Mouse (Mus musculus) layer of hippocampus, adult 11-12 months (tissue): ENCODE results near the gene Gmds.
A peak's percentile ranks its signal among the peaks of the same experiment; 100 is the strongest.

Source experiments
- DNase-seq: peaks from one replicate; pipeline ENCODE4 v3.0.0; 2022; ENCODE audit warnings: low spot score

Gene Gmds

DNA sequence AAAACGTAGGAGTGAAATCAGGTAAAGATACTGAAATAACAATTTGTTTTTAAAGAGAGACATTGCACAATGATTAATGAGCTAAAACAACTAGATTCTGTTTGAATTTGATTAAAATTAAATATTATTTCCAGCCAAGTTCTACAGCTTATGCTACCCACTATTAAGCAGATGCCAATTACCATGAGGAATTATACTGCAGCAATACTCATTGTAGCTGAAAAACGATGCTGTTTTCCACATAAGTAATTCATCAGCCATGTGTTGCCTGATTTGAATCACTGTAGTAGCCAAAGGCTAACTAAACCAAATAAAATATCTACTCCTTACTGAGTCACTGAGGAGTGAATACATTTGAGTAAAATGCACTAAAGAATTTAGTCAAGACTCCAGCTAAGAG is 180.3 kb downstream of the Gmds start:
- no peak for DNase-seq

DNA sequence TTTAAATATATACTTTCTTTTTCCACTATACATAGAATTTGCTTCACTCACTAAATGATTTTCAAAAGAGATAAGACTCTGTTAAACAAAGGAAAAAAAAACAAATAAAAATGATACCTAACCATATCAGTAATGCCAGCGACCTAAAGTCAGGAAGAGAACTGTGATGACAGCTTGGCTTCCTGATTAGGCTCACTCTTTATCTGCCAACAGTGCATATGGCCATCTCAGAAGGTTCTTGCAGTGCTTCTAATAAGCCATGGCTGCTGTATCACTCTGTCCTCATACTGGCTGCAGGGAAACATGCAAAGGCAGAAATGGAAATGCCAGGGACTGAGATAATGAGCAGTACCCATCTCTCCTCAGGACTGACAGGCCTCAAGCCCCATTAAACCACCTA is 192.6 kb downstream of the Gmds start:
- no peak for DNase-seq

DNA sequence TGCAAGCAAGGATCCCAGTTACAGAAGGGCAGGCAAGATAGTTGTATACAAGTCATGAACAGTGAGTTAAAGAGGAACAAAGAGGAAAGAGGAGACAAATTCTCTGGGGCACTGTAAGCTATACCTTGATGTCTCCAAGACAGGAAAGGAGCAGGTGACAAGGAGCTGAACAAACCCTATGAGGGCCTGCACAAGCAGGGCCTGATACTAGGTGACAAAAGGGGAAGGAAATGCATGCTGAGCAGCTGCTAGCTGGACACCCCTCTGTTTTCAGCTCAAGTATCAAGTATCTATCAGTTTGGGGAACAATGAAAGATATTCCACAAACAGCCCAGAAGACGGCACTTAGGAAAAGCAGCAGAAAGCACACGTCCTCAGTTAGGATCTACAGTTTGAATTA is 193.4 kb downstream of the Gmds start:
- no peak for DNase-seq

DNA sequence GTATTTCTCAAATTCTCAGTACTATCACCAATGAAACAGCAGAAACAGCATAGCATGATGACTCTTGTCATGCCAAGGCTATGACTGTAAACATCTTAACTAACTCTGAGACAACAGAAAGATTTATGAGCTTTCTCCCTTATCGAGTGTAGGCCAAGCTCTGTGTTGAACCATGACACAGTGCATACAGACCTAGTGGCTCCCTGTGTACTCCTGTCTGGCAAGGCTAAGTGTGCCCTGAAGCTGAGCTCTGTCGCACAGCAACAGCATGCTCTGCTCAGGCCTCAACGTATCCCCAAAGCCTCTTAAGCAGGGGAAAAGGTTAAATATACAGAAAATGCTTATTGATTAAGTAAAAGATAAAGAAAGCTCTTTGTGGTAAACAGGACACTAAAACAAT is 194.9 kb downstream of the Gmds start:
- DNase-seq: no peak

DNA sequence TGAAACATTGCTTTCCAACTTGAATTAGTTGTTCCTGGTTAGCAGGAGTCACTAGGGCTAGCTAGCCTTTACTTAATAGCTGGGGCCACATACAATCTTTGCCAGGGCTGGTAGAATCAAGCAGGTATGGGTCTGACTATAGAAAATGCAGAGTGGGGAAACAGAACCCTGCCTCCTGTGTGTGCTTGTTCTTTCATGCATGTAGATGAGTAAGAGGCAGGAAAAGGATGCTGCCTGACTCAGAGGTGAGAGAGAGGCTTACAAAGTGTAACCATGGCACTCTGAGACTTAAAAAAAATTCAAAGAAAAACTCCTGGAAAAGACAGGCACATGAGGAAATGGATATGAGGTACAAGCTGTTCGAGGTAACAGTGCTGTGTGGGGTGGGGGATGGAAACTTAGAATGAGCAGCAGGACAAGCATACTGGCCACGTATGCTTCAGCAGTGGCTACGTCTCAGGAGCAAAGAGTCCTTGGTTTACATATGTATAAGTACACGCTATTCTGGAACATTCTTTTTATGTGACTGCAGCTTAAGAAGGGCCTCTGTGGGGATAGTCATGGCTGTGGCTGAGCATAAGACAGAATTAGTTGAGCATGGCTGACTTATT is 203.8 kb downstream of the Gmds start:
- DNase-seq: no peak

DNA sequence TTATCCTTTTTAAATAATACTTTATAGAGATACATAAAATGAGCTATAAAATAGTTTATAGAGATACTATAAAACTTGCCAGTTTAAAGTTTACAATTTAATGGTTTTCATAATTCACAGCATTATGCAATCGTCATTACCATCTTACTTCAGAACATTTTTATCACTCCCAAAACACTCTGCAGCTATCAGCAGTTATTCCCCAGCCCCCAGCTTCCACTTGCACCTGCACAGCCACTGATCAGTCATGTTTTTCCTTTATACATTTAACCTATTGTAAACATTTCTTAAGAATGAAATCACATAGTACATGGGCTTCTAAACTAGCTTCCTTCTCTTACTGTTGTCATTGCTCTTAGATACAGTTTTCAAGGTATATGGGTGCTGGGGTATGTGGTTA is 208.6 kb downstream of the Gmds start:
- DNase-seq: no peak

DNA sequence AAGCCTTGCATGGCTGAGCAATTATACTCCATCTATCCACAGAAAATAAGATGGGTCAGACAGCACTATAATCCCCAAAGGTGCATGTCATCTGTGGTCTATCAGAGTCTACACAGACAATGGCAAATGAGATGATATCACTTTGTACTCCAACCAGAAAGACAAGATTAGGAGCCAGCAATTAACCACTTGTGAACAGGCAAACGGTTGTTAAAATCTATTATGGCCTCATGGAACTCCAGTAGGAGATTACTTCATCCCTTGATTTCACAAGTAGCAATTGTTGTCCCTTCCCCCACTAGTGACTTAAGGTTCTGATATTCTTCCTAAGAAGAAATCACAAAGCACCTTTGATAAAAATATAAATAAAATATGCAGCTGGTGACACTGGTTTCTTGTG is 220.2 kb downstream of the Gmds start:
- DNase-seq: no peak

DNA sequence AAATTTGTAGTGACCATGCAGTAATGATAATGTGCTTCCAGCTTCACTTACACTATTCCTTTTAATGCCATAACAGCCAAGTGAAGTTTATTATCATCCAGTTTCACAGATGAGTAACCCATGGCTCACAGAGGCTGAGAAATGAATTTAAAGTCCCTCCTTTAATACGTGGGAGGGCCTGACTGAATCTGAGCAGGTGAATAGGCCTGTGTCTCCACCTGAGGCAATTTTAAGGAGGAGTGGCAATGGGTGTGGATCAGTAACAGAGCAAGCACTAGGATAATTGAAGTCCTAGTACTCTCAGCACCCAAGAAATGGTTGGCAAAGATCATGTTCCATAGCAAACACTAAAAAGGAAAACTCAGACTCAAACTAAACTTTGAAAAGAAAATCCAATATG is 223.1 kb downstream of the Gmds start:
- DNase-seq: no peak

DNA sequence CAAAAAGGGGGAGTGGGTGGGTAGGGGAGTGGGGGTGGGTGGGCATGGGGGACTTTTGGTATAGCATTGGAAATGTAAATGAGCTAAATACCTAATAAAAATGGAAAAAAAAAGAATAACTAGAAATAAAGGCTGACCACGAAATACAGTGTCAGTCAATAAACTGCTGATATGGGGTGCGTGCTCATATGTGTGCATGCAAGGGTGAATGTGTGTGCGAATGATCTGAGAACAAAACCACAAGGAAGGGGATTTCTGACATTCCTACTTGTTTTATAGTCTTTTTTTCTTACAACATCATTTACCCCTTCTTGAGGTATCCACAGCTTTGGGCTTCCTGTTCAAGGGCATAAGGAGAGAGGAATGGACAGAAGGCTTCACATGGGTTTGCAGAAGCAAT is 224.7 kb downstream of the Gmds start:
- no peak for DNase-seq

DNA sequence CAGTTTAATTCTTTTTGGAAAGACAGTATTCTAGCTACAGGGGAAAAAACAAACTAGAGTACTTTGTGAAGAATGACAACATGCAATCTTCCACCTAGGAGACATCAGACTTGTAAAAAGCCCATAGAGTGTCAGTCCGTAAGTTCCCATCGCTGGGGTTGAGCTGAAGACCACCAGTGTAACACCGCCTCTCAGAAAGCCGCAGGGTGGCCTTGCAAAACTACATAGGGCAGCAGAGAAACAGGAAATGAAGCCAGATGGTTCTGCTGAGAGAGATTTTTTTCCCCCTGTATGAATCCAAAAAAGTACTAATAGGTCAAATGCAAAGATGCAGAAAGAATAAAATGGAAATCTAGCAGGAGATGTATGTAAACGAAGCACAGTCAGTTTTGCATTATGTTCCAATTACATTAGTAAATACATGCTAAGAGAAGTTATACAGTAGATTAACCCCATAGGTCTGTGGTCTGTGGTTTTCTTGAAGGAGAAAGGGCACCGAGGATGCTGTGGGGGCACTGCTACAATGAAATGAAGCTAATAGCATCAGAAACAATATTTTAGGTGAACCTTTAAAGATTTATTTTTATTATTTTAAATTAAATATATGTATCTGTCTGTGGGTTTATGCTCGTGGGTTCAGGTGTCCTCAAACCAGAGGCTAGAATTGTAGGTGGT is 250.1 kb downstream of the Gmds start:
- DNase-seq: no peak

DNA sequence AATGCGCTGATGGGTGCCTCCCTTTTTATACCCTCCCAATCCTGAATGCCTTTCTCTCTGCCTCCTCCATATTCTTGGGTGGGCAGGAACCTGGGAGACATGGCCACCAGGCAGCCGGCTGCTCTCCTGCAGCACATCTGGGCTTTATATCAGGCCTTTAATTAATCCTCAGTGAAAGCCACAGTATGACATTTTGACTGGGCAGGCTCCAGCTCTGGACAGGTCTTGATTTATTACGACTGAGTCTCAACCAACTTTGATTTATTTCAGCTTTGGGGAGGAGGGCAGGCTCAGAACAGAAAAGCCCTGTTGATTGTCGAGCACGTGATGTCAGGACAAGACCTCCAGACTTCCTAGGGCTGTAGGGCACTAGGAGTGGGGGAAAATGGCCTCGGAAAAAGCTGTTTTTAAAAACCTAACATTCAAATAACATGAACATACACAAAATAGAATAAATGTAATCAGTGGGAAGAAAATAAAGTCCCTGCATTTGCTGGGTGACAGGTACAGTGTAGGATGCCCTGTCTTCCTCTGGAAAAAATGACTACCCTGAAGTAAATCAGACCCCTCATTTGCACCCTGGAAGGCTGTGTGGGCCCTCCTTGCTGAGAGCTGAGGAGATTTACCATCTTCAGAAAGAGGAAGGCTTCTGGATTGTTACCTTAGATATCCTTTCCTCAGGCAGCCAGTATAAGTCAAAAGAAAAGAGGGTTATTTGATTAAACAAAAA is 257.9 kb downstream of the Gmds start:
- DNase-seq: no peak

DNA sequence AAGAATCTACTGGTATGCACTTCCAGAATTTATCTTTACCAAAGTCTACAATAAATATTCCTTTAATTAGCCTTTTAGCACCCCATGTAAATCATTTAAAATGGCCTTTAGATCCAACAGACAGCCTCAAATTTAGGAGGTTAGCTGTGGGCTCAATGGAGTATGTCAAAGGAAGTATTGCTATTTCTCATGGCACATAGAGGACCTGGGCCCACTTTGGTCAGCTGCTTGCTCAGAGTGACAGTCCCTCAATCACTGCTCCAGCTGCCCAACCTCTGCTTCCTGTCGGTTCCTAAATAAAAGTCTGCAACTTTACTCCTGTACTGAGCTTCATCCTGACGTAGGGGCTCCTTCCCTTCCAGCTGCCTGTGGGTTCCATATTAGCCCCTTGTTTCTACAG is 264.9 kb downstream of the Gmds start:
- DNase-seq: no peak

DNA sequence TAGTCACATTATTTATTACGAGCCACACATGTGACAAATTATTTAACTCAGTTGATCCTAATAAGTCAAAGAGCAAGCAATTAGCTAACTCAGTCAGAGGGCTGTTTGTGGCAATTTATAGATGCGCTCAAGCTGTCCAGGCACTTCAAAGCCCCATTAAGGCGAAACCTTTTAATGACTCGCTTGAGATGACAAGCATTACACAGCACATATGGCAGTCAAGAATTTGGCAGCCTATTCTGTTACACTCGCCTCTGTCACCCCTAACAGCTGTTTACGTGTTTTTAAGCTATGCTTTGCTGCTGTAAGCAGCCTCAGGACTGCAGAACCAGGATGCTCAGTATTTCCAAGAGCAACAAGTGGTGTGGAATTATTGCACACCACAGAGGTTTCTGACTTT is 283.2 kb downstream of the Gmds start:
- DNase-seq: peak; percentile 9

DNA sequence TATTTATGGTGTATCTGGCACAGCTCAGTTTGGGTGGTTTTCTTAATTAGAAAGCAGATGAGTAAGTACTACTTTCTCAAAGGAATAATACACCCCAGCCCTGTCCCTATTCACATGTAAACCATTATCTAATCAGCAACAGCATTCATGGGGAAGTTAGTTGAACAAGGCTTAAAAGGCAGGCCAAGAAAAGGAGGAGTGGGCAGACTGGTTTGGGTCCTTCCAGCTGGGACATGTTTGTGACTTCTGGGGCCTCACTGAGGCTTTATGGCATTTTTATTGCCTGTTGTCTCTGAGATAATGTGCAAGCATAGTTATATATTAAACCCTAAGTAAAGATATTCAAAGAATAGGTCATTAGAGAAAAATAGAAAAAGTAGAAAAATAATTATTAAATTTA is 285.0 kb downstream of the Gmds start:
- no peak for DNase-seq

DNA sequence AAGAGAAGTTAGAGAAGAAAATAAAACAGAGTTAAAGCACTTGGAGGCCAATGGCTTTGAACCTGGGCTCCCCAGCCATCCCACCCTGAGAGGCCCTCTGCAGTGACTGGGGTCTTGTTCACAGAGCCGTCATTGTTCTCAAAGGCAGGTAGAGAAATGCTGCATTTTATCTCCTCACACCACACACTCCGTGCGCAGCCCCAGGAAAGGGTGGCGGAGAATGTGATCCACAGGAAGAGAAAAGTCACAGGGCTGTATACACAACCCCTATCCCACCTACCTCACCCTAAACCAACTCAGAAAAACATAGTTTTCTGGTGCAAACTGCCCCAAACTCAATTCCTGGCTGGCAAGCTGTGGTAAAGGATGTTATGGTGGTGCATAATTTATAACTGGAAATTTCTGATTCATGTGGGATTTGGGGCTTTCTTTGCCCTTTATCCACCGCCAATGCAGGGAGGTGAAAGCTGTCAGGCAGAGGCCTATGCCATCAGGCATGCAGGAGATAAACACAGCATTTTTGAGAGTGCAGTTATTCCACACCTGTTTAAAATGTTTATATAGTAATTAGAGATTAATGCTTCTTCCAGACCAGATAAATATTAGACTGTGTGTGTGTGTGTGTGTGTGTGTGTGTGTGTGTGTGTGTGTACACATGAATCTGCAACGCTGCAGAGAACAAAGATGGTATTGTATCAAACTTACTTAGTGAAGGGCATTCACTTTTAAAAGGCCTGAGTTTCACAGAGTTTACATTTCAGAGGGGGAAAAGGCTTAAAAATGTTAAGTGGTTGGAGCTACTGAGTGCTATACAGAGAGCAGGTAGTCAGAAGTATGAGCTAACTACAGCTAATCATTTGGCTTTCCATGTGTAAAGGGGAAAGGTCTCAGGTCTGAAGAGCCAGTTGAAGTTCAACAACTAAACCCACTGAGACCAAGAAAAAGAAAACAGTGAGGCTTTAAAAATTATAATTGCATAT is 290.3 kb downstream of the Gmds start:
- no peak for DNase-seq

DNA sequence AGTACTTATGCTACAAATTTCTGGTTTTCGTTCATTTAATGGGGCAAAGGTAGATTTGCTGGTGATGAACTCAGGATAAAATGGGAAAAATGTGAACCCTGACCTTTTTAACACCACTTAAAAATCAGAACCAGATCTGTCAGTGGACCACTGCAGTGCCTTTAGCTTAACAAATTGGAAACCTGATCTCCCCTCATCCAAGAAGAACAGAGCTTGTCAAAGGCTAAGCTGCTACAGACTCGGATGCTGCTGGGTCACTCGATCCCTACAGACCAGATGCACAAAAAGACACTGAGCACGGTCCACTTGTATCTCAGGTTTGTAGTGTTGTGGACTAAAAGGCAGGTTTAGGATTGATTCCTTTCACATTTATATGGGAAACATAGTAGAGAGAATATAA is 291.6 kb downstream of the Gmds start:
- DNase-seq: no peak

DNA sequence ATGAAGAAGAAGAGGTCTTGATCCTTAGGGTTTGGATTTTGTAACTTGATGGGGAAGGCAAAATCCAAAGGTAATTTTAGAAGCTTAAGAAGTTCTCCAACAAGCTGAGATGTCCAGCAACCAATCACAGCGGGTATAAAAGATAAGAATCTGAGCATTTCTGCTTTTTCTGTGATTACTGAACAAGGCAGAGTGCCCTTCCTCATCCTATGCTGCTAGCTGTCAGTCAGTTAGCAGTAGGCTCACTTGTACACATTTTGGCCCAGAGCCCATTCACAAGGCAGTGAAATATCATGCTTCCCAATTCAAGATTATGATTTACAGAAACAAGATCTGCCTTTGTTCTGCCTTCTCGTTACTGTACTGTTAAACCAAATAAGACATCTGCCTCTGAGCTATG is 295.8 kb downstream of the Gmds start:
- no peak for DNase-seq

DNA sequence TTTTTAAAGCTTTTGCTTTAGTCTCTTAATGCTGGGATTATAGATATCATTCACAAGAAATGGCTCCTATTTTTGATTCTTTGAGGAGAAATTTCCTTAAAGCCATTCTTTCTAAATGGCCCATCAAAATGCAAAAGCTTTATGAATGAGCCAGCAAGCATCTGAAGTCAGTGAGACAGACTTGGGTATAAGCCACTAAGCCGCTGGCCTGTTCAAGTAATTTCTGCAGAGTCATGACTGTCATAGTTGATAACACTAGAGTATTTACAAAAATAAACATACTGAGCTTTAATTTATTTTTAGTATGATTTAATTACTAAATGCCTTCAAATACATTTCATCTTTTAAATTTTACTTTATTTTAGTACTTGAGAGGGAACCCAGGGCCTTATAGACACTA is 297.7 kb downstream of the Gmds start:
- no peak for DNase-seq

DNA sequence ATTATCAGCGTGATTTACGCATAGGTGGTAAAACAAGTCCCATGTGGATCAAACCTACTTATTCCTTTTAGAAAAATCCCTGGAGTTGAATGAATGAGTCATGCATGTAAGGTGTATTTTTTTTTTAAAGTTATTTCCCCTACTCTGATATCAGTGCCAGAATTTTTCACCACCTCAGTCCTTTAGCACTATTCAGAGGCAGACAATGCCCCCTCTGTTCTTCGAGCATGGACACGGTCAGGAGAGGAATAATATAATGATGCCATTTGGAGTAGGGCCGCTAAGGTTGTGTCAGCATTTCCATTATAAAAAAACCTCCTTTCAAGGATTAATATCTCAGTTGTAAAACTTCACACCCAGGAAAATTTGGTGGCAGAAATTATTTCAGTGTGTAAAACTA is 301.6 kb downstream of the Gmds start:
- no peak for DNase-seq

DNA sequence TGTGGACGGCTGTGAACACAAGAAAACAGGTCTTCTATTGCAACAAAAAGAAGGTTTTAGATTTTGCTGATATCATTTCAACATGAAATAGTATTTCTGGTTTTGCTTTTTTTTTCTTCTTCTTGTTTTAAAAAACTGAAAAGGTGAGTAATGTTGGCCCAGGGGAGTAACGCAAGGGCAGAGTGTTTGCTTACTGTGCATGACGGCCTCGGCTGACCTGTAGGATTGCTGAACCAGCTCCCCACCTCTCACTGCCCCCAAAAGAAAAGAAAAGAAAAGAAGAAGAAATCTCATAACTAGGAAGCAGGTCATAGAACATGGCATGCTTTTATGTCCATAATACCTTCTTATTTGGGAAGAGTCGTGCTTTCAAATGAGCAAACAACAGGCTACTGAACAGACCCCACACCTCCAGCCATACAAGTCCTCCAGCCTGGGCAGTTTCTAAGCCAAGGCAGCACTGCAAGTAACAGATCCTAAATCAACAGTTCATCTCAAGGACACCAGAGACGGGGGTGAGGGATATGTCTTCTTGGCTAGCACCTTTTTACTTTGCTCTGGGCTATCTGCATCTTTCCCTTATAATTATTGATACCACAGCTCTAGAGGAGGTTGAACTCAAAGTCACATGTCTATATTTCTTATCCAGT is 303.6 kb downstream of the Gmds start:
- no peak for DNase-seq

DNA sequence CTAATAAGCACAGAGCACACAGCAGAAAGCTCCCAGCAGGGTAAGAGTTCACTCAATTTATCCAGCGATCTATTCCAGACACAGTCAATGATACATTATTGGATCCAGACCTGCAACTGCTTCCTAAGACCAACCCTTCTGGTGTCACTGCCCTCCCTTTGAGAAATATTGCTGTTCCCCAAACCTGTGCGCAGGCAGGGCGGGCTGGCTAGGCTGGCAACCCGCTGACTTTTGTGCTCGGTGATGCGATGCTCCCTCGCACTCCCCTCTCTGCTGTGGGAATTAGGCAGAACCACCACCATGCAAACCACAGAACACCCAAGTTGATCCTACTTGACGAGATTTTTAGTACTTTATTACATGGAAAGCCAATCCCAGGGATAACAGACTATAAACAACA is 304.4 kb downstream of the Gmds start:
- DNase-seq: no peak
